Mouse (Mus musculus): ENCODE measurements around the gene Crabp2.

DNA sequence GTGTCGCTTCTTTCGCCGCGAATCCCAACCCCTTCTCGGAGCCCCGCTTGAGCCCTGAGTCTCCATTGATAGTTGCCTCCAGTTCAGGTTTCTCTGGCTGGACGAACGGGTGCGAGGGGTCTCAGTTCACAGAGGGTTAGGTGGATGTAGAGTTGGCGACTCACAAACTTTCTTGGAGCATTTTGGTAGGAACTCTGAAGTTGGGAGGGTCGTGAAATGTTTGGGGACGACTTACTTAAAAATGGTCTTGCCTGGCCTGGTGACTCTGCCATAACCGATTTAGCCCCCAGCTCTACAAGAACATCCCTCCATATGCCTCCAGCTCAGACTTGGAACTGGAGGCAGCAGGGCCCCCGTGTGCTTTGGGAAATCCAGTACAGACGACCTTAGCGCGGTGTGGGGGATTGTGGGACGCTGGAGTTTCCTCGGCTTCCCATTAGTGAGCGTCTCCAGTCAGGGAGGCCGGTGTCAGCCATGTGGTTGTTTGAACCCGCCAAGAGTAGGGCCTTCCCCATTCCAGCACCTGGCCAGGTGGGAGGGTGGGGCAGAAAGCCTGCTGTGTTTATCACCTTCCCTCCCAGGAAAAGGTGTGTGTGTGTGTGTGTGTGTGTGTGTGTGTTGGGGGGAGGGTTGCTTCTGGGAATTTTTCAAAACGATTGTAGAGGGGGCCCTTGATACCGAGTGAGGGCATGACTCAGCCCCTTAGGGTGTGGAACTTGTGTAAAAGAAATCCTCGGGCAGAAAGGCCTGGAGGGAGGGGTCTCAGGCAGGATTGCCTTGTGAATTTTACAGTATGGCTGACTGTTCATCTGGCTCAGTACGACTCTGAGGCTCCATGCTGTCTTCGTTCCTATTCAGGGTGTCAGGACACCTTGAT lies 41.2 kb upstream of the Crabp2 start:
- no peak for TF ChIP-seq CTCF (IDR thresholded peaks at IDR 0.05; ENCODE audit: low read depth, low read length)
- TF ChIP-seq POLR2A (IDR thresholded peaks at IDR 0.05; ENCODE audit: borderline replicate concordance, low read depth, low read length): no peak

Data from bone marrow macrophage, adult 2 months (primary cell).